Mouse (Mus musculus): Measurements from ENCODE around the gene Mrtfa.

DNA sequence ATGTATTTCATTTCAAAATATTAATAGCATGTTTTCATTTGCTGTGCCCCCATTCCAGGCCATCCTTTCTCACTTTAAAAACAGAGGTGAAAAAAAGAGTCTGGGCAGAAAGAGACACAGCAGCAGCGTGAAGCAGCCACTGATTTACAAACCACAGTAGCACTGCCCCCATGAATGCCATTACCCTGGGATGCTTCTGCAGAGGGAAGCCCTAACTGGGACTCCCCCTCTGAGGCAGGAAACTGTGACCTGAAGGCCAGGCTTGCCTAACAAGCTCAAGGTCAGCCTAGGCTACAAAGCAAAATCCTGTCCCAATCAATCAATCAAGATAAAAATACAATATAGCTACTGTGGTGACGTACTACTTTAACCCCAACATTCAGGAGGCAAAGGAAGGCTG is 9.3 kb downstream of the Mrtfa start:
- TF ChIP-seq CTCF (IDR thresholded peaks at IDR 0.05; ENCODE audit: low read depth, low read length) (no peak), POLR2A (IDR thresholded peaks at IDR 0.05; ENCODE audit: borderline replicate concordance, low read depth, low read length) (no peak)
